Mouse (Mus musculus): ENCODE measurements around the gene Kalrn.

Kalrn gene

GRCm38 (mm10) chr16:34199543-34199942 lies 373.8 kb downstream of the Kalrn start:
- no peak for DNase-seq (ENCODE audit: low read depth, low spot score)

GRCm38 (mm10) chr16:34192959-34193842 lies 380.1 kb downstream of the Kalrn start:
- DNase-seq (ENCODE audit: low read depth, low spot score), result peak; percentile 24

GRCm38 (mm10) chr16:34184721-34185120 lies 388.6 kb downstream of the Kalrn start:
- DNase-seq (ENCODE audit: low read depth, low spot score), result no peak

- DNase-seq (ENCODE audit: low read depth, low spot score), result no peak
Measured at GRCm38 (mm10) chr16:34183186-34183585, 390.1 kb downstream of the Kalrn start.

- no peak for DNase-seq (ENCODE audit: low read depth, low spot score)
Measured at GRCm38 (mm10) chr16:34175625-34176024, 397.7 kb downstream of the Kalrn start.

- no peak for DNase-seq (ENCODE audit: low read depth, low spot score)
Measured at GRCm38 (mm10) chr16:34172572-34173181, 400.7 kb downstream of the Kalrn start.

- DNase-seq (ENCODE audit: low read depth, low spot score), result no peak
Measured at GRCm38 (mm10) chr16:34167042-34167441, 406.3 kb downstream of the Kalrn start.

GRCm38 (mm10) chr16:34163086-34163485 lies 410.2 kb downstream of the Kalrn start:
- DNase-seq (ENCODE audit: low read depth, low spot score), result no peak

- DNase-seq (ENCODE audit: low read depth, low spot score), result peak; percentile 6
Measured at GRCm38 (mm10) chr16:34159576-34159975, 413.8 kb downstream of the Kalrn start.

GRCm38 (mm10) chr16:34157386-34158135 lies 415.8 kb downstream of the Kalrn start:
- no peak for DNase-seq (ENCODE audit: low read depth, low spot score)

GRCm38 (mm10) chr16:34155696-34156095 lies 417.6 kb downstream of the Kalrn start:
- DNase-seq (ENCODE audit: low read depth, low spot score), result no peak

GRCm38 (mm10) chr16:34154903-34155302 lies 418.4 kb downstream of the Kalrn start:
- DNase-seq (ENCODE audit: low read depth, low spot score), result no peak

GRCm38 (mm10) chr16:34151528-34152071 lies 421.7 kb downstream of the Kalrn start:
- DNase-seq (ENCODE audit: low read depth, low spot score), result no peak

GRCm38 (mm10) chr16:34141670-34142069 lies 431.7 kb downstream of the Kalrn start:
- DNase-seq (ENCODE audit: low read depth, low spot score), result no peak

- no peak for DNase-seq (ENCODE audit: low read depth, low spot score)
Measured at GRCm38 (mm10) chr16:34135074-34135473, 438.3 kb downstream of the Kalrn start.

- DNase-seq (ENCODE audit: low read depth, low spot score), result no peak
Measured at GRCm38 (mm10) chr16:34134628-34135027, 438.7 kb downstream of the Kalrn start.

GRCm38 (mm10) chr16:34125595-34125994 lies 447.7 kb downstream of the Kalrn start:
- DNase-seq (ENCODE audit: low read depth, low spot score), result peak; percentile 60

- DNase-seq (ENCODE audit: low read depth, low spot score), result no peak
Measured at GRCm38 (mm10) chr16:34122486-34122885, 450.8 kb downstream of the Kalrn start.

GRCm38 (mm10) chr16:34121288-34121687 lies 452.0 kb downstream of the Kalrn start:
- no peak for DNase-seq (ENCODE audit: low read depth, low spot score)

- DNase-seq (ENCODE audit: low read depth, low spot score), result no peak
Measured at GRCm38 (mm10) chr16:34120801-34121201, 452.5 kb downstream of the Kalrn start.

- no peak for DNase-seq (ENCODE audit: low read depth, low spot score)
Measured at GRCm38 (mm10) chr16:34119844-34120243, 453.5 kb downstream of the Kalrn start.

GRCm38 (mm10) chr16:34119370-34119769 lies 454.0 kb downstream of the Kalrn start:
- DNase-seq (ENCODE audit: low read depth, low spot score), result no peak
